Mouse (Mus musculus): ENCODE data around the gene Adamts12.

- TF ChIP-seq CTCF (IDR thresholded peaks at IDR 0.05; ENCODE audit: borderline replicate concordance, control insufficient read depth, extremely low read depth, insufficient read depth, low read length, poor library complexity) = no peak
- no peak for TF ChIP-seq POLR2A (IDR thresholded peaks at IDR 0.05; ENCODE audit: control insufficient read depth, extremely low read depth, insufficient read depth, low read length, poor library complexity)
Observed at GRCm38 (mm10) chr15:11030188-11030587, 34.4 kb upstream of the Adamts12 start.

All from thymus, adult 2 months (tissue).